Mouse (Mus musculus) hindbrain, embryonic 12.5 days (tissue): Measurements from ENCODE around the gene Iqgap3. TPM values are rescaled to one million over a fixed set of nuclear protein-coding genes. Genes with fewer than 3 reads are reported as not detected.

ENCODE experiments used
- ATAC-seq: fragments of 200-750 bp; cut with Nextera tagmentation; 2 replicates; pipeline ENCODE4 v1.8.0; 2017; ENCODE audit warnings: moderate TSS enrichment; ENCODE audit not compliant: low FRiP score
- H3K27ac ChIP-seq: fragments of 300-500 bp; sonication (generic); 2 replicates; pipeline ENCODE4 v1.5.1; 2016; ENCODE audit warnings: mild to moderate bottlenecking
- H3K27me3 ChIP-seq: fragments of 300-500 bp; sonication (generic); 2 replicates; pipeline ENCODE4 v1.6.1; 2016; ENCODE audit warnings: mild to moderate bottlenecking
- H3K36me3 ChIP-seq: fragments of 300-500 bp; sonication (generic); 2 replicates; pipeline ENCODE4 v1.6.1; 2016; ENCODE audit warnings: mild to moderate bottlenecking
- H3K4me1 ChIP-seq: fragments of 300-500 bp; sonication (generic); 2 replicates; pipeline ENCODE4 v1.6.1; 2016
- H3K4me2 ChIP-seq: fragments of 300-500 bp; sonication (generic); replicated peaks from 2 replicates; pipeline ENCODE4 v1.6.1; 2016; ENCODE audit warnings: mild to moderate bottlenecking
- H3K4me3 ChIP-seq: fragments of 300-500 bp; sonication (generic); 2 replicates; pipeline ENCODE4 v1.5.1; 2016; ENCODE audit warnings: mild to moderate bottlenecking
- H3K9ac ChIP-seq: fragments of 300-500 bp; sonication (generic); 2 replicates; pipeline ENCODE4 v1.6.1; 2016; ENCODE audit warnings: mild to moderate bottlenecking, moderate library complexity
- H3K9me3 ChIP-seq: fragments of 300-500 bp; sonication (generic); replicated peaks from 2 replicates; pipeline ENCODE4 v1.6.1; 2016; ENCODE audit warnings: mild to moderate bottlenecking
- WGBS: fragments of 180-500 bp; shearing (Covaris S2); methylation state at CpG from one replicate; pipeline ENCODE4 v1.1.7; 2016; 5-methylcytosine and 5-hydroxymethylcytosine counted together
- polyA plus RNA-seq: library from polyadenylated mRNA; unstranded; fragments of >200 nt; fragmentation: Nextera tagmentation; extraction: Ambion mirVana; gene quantifications from 2 replicates; pipeline ENCODE4 v1.2.1, GENCODE M21; 2016

Gene Iqgap3
- polyA plus RNA-seq, 1 experiment from 2014 or later = 14.7 TPM

DNA sequence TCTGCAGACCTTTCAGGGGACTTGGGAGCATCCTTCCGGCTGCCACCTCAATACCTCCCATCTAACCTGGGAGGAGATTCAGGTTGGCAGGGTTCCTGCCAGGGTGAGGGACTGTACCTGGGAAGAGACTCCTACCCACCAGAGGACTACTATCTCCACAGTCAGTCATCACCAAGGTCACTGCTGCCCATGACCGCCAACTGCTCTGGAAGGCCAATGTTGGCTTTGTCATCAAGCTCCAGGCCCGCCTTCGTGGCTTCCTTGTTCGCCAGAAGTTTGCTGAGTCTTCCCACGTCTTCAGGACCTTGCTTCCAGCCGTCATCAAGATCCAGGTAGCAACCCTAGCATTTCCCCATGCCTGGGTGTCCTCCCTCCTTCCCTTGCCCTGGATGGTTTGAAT lies 20.0 kb downstream of the Iqgap3 start:
- WGBS = 90% methylated on average over 7 of the region's 7 CpGs
- H3K4me1 ChIP-seq = no peaks in the 10 kb centered on the region
- no peak overlapping the region for H3K9ac ChIP-seq
- H3K27me3 ChIP-seq = no peaks in the 10 kb centered on the region
- H3K27ac ChIP-seq = no peak overlapping the region
- peaks cover 67% of the 10 kb centered on the region for H3K36me3 ChIP-seq
- no peak for ATAC-seq
- H3K4me3 ChIP-seq = no peak overlapping the region
- no peak overlapping the region for H3K4me2 ChIP-seq
- no peaks in the 10 kb centered on the region for H3K9me3 ChIP-seq

DNA sequence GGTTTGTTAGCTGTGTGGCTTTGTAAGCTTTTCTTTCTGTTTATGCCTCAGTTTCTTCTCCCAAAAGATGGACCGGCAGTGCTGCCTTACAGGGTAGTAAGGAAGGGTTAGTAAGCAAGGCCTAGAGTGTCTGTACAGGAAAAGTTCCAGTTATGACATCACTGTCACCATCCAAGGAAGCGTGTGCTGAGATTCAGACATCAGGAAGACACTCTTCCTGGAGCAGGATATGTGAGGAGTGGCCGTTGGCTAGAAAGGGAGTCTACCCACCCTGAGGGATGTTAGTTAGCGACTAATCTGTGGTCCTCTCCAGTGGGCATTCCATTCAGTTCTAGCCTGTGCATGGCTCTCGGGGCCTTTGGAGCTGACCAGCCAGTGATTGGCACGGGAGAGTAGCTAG lies 20.4 kb downstream of the Iqgap3 start:
- H3K4me3 ChIP-seq = no peak overlapping the region
- 90% methylated on average over 6 of the region's 6 CpGs for WGBS
- no peaks in the 10 kb centered on the region for H3K4me1 ChIP-seq
- peaks cover 64% of the 10 kb centered on the region for H3K36me3 ChIP-seq
- H3K27ac ChIP-seq = no peak overlapping the region
- no peak overlapping the region for H3K9ac ChIP-seq
- no peaks in the 10 kb centered on the region for H3K27me3 ChIP-seq
- no peak for ATAC-seq
- no peaks in the 10 kb centered on the region for H3K9me3 ChIP-seq
- H3K4me2 ChIP-seq = no peak overlapping the region

DNA sequence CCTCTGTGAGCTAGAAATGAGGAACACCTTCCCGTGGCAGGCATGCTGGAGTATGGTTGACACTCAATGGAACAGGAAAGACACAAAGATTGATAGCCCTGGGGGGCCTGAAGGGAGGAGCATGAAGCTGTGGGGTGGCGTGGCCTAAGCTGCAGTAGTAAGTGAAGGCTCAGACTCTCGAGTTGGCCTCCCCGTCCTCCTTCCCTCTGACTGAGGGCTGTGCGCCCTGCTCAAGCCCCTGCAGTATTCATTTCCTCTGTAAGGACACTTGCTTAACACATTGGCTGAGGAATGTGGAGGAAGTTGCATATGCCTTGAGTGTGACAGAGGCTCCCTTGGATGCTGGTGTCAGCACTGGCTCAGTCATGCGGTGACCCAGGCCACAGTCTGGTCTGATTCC lies 20.8 kb downstream of the Iqgap3 start:
- Histone ChIP-seq H3K27ac (no peak overlapping the region), H3K4me1 (no peaks in the 10 kb centered on the region), H3K36me3 (peaks cover 66% of the 10 kb centered on the region), H3K4me2 (no peak overlapping the region), H3K4me3 (no peak overlapping the region), H3K9ac (no peak overlapping the region), H3K27me3 (no peaks in the 10 kb centered on the region), H3K9me3 (no peaks in the 10 kb centered on the region)
- 83% methylated on average over 6 of the region's 6 CpGs for WGBS
- ATAC-seq = no peak

DNA sequence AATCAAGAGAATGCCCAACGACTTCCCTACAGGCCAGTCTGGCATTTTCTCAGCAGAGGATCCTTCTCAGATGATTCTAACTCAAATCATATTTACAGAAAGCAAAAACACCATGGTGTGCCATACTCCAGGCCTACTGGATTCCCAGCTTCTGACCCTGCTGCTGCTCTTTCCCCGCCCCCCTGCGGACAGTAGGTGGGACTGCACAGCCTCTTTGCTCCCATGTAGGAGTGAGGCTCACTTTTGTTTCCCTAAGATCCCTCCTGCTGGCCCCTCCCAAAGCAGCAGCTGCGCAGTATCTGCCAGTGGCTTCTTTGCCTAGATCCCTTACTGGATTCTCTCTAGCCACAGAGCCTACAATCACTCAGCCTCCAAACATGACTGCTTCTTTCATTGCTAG lies 24.4 kb downstream of the Iqgap3 start:
- no peak for ATAC-seq
- no peak overlapping the region for H3K9ac ChIP-seq
- H3K27ac ChIP-seq = no peak overlapping the region
- no peak overlapping the region for H3K4me3 ChIP-seq
- no peaks in the 10 kb centered on the region for H3K4me1 ChIP-seq
- no peaks in the 10 kb centered on the region for H3K27me3 ChIP-seq
- H3K4me2 ChIP-seq = no peak overlapping the region
- H3K9me3 ChIP-seq = no peaks in the 10 kb centered on the region
- 84% methylated on average over 4 of the region's 4 CpGs for WGBS
- peaks cover 69% of the 10 kb centered on the region for H3K36me3 ChIP-seq

DNA sequence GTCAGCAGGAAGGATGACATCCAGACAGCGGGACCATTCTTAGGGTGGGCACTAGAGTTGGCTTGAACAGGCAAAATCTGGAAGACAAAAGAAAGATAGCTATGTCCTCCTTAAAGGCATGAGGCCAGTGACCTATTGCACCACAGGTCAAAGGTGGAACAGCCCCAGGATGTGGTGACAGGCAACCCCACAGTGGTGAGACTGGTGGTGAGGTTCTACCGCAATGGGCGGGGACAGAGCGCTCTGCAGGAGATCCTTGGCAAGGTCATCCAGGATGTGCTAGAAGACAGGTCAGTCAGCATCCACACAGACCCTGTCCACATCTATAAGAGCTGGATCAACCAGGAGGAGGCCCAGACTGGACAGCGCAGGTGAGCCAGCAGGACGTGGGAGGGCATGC lies 27.4 kb downstream of the Iqgap3 start:
- Histone ChIP-seq H3K27ac (no peak overlapping the region), H3K9me3 (no peaks in the 10 kb centered on the region), H3K4me2 (no peak overlapping the region), H3K36me3 (peaks cover 63% of the 10 kb centered on the region), H3K9ac (no peak overlapping the region), H3K27me3 (no peaks in the 10 kb centered on the region), H3K4me1 (no peaks in the 10 kb centered on the region), H3K4me3 (no peak overlapping the region)
- WGBS = 94% methylated on average over 6 of the region's 6 CpGs
- ATAC-seq = no peak

DNA sequence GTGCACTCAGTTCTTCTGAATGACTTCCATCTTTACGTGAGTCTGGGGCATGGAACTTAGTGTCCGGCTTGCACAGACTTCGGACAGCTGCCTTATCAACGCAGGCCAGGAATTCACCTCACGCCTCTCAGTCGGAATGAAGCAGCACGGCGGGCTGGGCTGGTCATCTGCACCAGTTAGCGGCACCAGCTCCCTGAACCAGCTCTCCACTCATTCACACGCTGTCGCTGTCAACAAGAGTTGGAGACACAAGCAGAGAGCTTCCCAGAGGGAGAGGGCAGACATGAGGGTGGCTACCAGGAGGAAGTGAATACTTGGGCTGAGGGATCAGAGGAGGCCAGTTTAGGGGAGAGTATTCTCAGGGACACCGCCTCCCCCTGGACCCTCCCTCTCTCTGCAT lies 32.6 kb downstream of the Iqgap3 start:
- Histone ChIP-seq H3K4me2 (no peak overlapping the region), H3K36me3 (peaks cover 62% of the 10 kb centered on the region), H3K9ac (no peak overlapping the region), H3K9me3 (no peaks in the 10 kb centered on the region), H3K4me3 (no peak overlapping the region), H3K27me3 (no peaks in the 10 kb centered on the region), H3K27ac (no peak overlapping the region), H3K4me1 (no peaks in the 10 kb centered on the region)
- 96% methylated on average over 12 of the region's 12 CpGs for WGBS
- no peak for ATAC-seq

DNA sequence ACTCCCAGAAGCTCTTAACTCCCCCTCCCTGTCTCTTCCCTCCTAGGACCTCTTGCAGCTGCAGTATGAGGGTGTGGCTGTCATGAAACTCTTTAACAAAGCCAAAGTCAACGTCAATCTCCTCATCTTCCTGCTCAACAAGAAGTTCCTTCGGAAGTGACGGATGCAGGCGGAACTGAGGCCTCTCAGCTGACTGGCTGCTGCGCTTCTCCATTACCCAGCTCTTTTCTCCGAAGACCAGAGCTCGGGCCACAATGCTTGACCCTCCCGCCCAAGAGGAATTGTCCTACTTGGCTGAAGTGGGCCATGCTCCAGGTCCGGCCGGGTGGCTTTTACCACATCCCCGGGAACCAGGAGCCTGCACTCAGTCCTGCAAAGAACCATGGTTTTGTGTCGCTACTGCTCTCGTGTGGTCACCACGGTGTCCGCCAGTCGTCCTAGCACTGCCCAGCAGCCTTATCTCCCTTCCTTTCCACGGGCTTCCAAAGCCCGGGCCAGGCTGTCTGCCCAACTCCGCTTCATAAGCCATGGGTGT lies 38.4 kb downstream of the Iqgap3 start:
- H3K9ac ChIP-seq = no peak overlapping the region
- H3K36me3 ChIP-seq = peaks cover 27% of the 10 kb centered on the region
- 87% methylated on average over 19 of the region's 19 CpGs for WGBS
- no peak overlapping the region for H3K4me3 ChIP-seq
- no peak for ATAC-seq
- no peak overlapping the region for H3K27ac ChIP-seq
- H3K9me3 ChIP-seq = no peaks in the 10 kb centered on the region
- H3K27me3 ChIP-seq = no peaks in the 10 kb centered on the region
- H3K4me1 ChIP-seq = no peaks in the 10 kb centered on the region
- H3K4me2 ChIP-seq = no peak overlapping the region

DNA sequence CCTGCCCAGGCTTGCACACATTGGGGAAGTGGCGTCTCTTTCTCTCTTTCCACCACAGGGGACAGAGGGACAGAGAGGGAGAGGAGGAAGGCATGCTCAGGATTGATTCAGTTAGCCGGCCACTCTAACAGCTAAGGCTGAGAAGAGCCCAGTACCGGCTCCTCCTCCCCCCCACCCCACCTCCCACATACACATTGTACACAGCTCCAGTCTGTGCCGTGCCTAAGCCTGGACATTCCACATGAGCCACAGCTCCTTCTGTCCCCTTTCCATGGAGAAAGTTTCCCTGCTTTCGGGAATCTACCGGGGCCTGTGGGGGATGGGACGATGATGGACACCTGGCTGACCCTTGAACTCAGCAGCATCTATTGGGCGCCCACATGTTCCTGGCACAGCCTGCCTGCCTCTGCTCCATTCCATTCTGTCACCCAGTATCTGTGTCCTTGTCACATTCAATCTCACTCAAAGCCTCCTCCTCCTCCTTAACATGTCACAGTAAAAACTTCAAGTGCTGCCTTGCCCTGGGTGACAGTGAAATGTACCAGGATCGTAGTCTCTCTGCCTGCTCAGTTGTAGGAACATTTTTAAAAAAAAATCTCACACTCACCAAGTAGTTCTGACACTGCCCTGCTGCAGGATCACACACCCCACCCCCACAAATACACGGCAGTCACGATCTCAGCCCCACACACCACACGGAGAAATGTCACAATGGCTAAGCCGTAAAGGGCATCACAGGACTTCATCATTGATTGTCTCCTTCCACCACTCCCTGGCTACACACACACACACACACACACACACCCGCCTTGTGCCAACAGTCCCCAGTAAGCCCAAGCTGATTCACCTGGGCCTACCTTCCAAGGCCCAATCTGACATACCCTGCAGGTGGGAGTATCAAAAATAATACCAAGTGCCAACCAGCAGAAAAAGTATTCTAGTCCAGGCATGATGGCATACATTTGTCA lies 39.7 kb downstream of the Iqgap3 start:
- WGBS = 76% methylated on average over 14 of the region's 14 CpGs
- Histone ChIP-seq H3K4me1 (no peaks in the 10 kb centered on the region), H3K36me3 (peaks cover 18% of the 10 kb centered on the region), H3K9me3 (no peaks in the 10 kb centered on the region), H3K4me3 (no peak overlapping the region), H3K4me2 (no peak overlapping the region), H3K27ac (no peak overlapping the region), H3K27me3 (no peaks in the 10 kb centered on the region), H3K9ac (no peak overlapping the region)
- no peak for ATAC-seq

DNA sequence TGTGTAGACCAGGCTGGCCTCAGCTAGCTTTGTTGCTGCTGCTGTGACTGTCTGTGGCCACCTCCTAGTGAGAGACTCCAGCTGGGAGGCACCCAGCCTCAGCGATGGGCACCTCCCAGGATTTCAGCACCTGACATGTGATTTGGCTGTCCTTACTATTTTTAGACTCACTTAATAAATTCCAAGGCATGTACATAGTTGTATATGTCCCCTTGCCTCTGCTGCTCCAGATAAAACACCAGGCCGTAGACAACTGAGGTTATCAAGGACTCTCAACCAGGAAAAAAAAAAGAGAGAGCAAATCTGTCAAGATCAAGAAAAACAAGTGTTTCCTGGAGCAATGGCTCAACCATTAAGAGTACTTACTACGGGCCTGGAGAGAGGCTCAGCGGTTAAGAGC lies 43.4 kb downstream of the Iqgap3 start:
- 76% methylated on average over 4 of the region's 4 CpGs for WGBS
- no peak overlapping the region for H3K4me2 ChIP-seq

DNA sequence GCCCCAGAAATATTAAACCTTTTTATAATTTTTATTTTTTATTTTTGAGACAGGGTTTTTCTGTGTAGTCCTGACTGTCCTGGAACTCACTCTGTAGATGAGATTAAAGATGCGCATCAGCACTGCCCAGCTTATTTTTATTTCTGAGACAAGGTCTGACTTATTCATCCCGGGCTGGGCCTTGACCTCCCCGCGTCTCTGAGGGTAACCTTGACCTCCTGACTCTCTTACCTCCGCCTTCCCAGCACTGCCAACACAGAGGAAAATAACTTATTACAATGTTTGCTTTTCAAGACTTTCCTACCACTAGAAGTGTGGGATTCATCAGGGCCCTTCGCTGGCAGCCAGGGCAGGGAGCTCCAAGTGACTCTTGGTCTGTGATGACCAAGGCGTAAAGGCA lies 44.4 kb downstream of the Iqgap3 start:
- Histone ChIP-seq H3K9ac (no peak overlapping the region), H3K27me3 (no peaks in the 10 kb centered on the region), H3K9me3 (no peaks in the 10 kb centered on the region), H3K4me2 (no peak overlapping the region), H3K27ac (no peak overlapping the region), H3K36me3 (no peaks in the 10 kb centered on the region), H3K4me3 (no peak overlapping the region), H3K4me1 (no peaks in the 10 kb centered on the region)
- no peak for ATAC-seq
- WGBS = 84% methylated on average over 7 of the region's 7 CpGs

More for the DNA sequence above, 43.4 kb downstream of the Iqgap3 start:
- no peaks in the 10 kb centered on the region for H3K4me1 ChIP-seq
- peaks cover 8% of the 10 kb centered on the region; the same call in 1 of the 2 replicates for H3K36me3 ChIP-seq
- no peak overlapping the region for H3K9ac ChIP-seq
- no peak overlapping the region for H3K27ac ChIP-seq
- ATAC-seq = no peak
- H3K4me3 ChIP-seq = no peak overlapping the region
- H3K9me3 ChIP-seq = no peaks in the 10 kb centered on the region
- H3K27me3 ChIP-seq = no peaks in the 10 kb centered on the region

DNA sequence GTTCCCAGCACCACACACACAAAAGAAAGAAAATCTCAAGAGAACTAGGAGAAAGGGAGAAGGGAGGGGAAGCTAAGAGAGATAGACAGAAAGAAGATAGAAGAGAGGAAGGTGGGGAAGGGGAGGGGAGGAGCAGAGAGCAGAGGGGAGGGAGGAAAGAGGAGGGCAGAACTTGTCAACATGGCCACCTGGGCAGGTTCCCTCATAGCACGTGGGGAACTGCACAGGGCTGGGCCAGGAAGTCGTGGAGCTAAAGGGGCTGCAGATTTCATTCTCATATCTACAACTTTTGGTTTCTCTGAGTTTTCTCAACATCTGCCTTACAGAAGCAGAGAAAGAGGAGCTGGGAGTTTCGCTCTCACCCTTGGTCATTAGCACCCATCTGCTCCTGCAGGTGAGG lies 45.9 kb downstream of the Iqgap3 start:
- Histone ChIP-seq H3K4me1 (no peaks in the 10 kb centered on the region), H3K4me2 (no peak overlapping the region), H3K27me3 (no peaks in the 10 kb centered on the region), H3K9me3 (no peaks in the 10 kb centered on the region), H3K36me3 (no peaks in the 10 kb centered on the region), H3K27ac (no peak overlapping the region), H3K4me3 (no peak overlapping the region), H3K9ac (no peak overlapping the region)
- ATAC-seq = no peak
- WGBS = 83% methylated on average over 3 of the region's 3 CpGs

DNA sequence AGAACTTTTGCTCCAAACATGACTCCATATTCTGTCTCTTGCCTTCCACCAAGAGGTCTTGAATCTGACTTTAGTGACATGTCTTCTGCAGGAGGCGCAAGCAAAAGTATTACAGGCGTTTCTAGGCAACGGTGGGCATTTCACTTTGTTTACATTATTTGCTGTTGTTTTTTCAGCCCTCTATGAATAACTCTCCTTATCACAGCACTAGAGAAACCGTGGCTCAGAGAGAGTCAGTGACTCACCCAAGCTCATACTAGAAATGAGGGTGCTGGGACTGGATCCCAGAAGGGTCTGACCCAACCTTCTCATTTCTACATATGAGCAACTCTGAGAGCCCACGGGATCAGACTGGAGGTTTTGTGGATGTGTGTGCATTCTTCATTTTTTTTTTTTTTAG lies 46.3 kb downstream of the Iqgap3 start:
- H3K4me2 ChIP-seq = no peak overlapping the region
- ATAC-seq = no peak
- H3K9me3 ChIP-seq = no peaks in the 10 kb centered on the region
- H3K27me3 ChIP-seq = no peaks in the 10 kb centered on the region
- H3K9ac ChIP-seq = no peak overlapping the region
- no peak overlapping the region for H3K27ac ChIP-seq
- no peaks in the 10 kb centered on the region for H3K36me3 ChIP-seq
- no peak overlapping the region for H3K4me3 ChIP-seq
- H3K4me1 ChIP-seq = no peaks in the 10 kb centered on the region
- 84% methylated on average over 5 of the region's 5 CpGs for WGBS

DNA sequence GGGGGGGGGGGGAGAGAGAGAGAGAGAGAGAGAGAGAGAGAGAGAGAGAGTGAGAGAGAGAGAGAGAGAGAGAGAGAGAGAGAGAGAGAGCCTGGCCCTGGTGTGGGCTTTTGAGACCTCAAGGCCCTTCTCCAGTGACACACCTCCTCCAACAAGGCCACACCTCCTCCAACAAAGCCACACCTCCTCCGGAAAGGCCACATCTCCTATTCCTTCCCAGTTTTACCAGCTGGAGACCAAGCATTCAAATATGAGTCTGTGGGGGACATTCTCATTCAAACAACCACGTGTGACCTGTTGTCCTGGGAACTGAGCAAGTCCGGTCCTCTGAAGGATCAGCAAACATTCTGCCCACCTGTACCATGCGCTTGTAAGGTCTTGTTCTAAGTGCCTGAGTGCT lies 47.2 kb downstream of the Iqgap3 start:
- WGBS = 52% methylated on average over 4 of the region's 4 CpGs
- ATAC-seq = no peak
- no peaks in the 10 kb centered on the region for H3K9me3 ChIP-seq
- no peak overlapping the region for H3K4me2 ChIP-seq
- no peaks in the 10 kb centered on the region for H3K36me3 ChIP-seq
- 0 out of 2 replicates have a peak, but pooled peaks cover 4% of the 10 kb centered on the region for H3K4me1 ChIP-seq
- H3K27ac ChIP-seq = no peak overlapping the region
- H3K27me3 ChIP-seq = no peaks in the 10 kb centered on the region
- no peak overlapping the region for H3K4me3 ChIP-seq
- no peak overlapping the region for H3K9ac ChIP-seq
